Mouse (Mus musculus) heart, postnatal 4 days (tissue): ENCODE data around the gene Tmem182. TPM values are rescaled to one million over a fixed set of nuclear protein-coding genes. Genes with fewer than 3 reads are reported as not detected.

ENCODE experiments used
- DNase-seq: peaks from one replicate; pipeline ENCODE4 v3.0.0; 2021
- total RNA-seq, 2 experiments: library from RNA; stranded (reverse); gene quantifications; 2 replicates each; pipeline ENCODE4 v1.2.3; 2021

Gene Tmem182
- total RNA-seq, 2 experiments from 2014 or later, result 99.0 to 101 TPM

GRCm38 (mm10) chr1:40867651-40868050 lies 62.2 kb downstream of the Tmem182 start:
- peak; percentile 16 for DNase-seq

- no peak for DNase-seq
These were observed 68.5 kb downstream of the Tmem182 start for GRCm38 (mm10) chr1:40873760-40874455.

- peak; percentile 27 for DNase-seq
These were observed 69.3 kb downstream of the Tmem182 start for GRCm38 (mm10) chr1:40874456-40875375.

GRCm38 (mm10) chr1:40879051-40879450 lies 73.7 kb downstream of the Tmem182 start:
- DNase-seq, result peak; percentile 69

- DNase-seq, result no peak
These were observed 74.1 kb downstream of the Tmem182 start for GRCm38 (mm10) chr1:40879526-40879925.

DNA sequence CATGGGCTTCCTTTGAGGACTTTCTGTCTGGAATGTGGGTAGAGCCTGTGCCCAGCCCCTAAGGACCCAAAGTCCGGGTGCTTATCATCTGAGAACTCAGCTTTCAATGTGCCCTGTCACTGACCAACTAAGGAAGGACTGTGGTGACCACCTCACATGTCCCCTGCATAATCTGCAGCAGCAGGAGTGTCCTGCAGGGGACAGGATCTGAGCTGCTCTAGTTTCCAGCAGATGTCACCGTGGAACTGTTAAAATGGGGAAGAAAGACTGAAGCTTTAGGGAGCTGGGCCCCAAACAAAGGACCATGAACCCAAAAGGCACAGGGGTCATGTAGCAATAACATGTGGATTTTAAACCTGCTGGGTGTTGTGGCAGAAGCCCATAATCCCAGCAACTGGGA lies 75.1 kb downstream of the Tmem182 start:
- no peak for DNase-seq

DNA sequence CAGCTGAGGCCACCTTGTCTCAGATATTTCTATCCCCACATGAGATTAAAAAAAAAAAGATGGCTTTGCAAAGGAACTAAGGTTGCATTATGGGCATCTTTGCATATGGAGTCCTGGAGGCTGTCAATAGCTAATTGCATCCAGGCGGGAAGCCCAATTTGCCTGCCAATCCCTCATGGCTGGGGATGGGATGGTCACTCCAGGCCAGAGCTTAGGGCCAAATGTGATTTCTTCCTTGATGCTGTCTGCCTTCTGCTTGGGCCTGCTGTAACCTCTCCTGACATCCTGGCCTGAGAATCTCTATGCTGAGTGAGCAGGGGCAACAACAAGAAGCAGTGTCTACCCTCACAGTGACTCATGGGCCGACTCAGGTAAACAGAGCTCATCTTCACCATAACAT lies 78.5 kb downstream of the Tmem182 start:
- no peak for DNase-seq

- no peak for DNase-seq
These were observed 79.5 kb downstream of the Tmem182 start for GRCm38 (mm10) chr1:40884943-40885342.

GRCm38 (mm10) chr1:40887673-40888072 lies 82.3 kb downstream of the Tmem182 start:
- peak; percentile 76 for DNase-seq

GRCm38 (mm10) chr1:40888396-40889040 lies 83.1 kb downstream of the Tmem182 start:
- no peak for DNase-seq

- no peak for DNase-seq
These were observed 84.2 kb downstream of the Tmem182 start for GRCm38 (mm10) chr1:40889617-40890016.

DNA sequence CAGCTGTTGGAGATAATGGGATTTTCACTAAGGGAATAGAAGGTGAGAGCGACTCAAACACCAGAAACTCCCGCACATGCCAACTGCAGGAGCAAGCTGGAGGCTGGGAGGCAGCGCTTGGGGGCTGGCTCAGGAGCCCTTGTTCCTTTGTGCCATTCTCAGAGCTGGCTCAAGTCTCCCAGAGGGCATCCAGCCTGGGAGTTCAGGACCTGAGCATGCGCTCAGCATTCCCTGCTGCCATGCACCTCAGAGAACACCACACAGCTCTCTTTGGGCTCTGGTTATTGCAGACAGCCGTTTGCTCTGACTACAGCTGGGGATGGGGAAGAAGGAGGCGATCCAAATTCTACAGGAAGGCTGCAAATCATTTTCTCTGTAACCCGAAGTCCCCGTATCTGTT lies 84.8 kb downstream of the Tmem182 start:
- no peak for DNase-seq

DNA sequence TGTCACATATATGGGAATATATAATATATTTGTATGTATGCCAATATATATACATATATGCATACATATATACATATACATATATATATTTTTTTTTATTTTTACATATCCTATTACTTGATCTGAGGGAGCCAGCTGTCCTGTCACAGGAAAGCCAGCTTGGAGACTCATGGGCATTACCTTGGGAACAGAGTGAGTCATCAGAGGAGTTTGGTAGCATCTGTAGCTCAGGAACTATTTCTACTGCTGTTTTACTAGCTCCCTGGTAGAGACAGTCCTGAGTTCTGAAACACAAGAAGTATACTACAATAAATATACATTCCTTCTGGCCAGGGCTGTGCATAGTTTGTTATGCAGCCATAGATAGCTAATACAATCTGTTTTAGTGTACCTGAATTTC lies 98.3 kb downstream of the Tmem182 start:
- no peak for DNase-seq

Other genes starting within 250 kb of the Tmem182 start
- gene Slc9a4, start 225.5 kb upstream of the Tmem182 start, total RNA-seq, result not detected
- gene Slc9a2, start 125.0 kb upstream of the Tmem182 start, total RNA-seq, result 1 to 10 TPM in 1 of 2 experiments, under 1 TPM in 1; 0.97 to 1.0 TPM
- 1 to 10 TPM; 1.4 TPM for gene Mfsd9, start 14.9 kb upstream of the Tmem182 start, total RNA-seq